In the genomic region with DNA sequence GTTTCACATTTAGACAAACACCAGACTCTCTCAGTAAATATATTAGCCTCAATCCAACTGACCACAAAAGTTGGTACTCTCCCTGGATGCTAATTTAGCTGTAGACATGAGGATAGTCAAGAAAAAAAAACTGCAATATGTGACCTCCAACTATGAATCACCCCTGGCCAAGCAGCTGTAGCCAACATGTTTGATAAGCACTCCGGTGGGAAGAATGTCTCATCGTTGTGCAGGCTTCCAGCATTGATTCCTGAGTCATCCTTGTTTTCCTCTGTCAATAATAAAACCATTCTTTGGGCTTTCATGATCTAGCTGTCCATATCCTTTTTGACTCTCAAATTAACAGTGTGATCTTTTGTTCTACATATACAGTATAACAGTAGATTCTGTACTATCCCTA, we compare ENCODE assay signal across 15 mouse cellular contexts.
"Had no signal": no experiment of that assay in that cellular context is flagged by ENCODE, and none has a peak within 500 bp of the region (broad histone marks: within the 10 kb centered on the region; RNA-seq: fewer than 3 reads in every experiment).

No protein-coding gene starts in this region.

- ATAC-seq: hindbrain, postnatal 0 days; intestine, embryonic 16.5 days had no signal

- DNase-seq: gastrocnemius, postnatal 14 days; gastrocnemius, postnatal 36 days; heart, adult 11 months; heart, adult 2 months; heart, postnatal 14 days; heart, postnatal 36 days; kidney, adult 11 months; kidney, adult 2 months; kidney, adult 9 months; kidney, postnatal 14 days; kidney, postnatal 36 days; liver; liver, embryonic 13.5 days had no signal
